Mouse (Mus musculus) v-Abl transformed pro-B cells (cell line): Measurements from ENCODE around the gene Cachd1.

ENCODE experiments used
- in situ Hi-C, 2 experiments: fragments of 400-800 bp; cut with MboI; formaldehyde crosslinking; loops; one replicate each; pipeline ENCODE4 v1.15.1; 2025; ENCODE audit not compliant: unreplicated experiment in 2 of 2

The Cachd1 gene

GRCm38 (mm10) chr4:100863861-100864428 is 87.5 kb downstream of the Cachd1 start:
- in situ Hi-C loops = no loop called here

GRCm38 (mm10) chr4:100865423-100865822 is 88.9 kb downstream of the Cachd1 start:
- in situ Hi-C loops = no loop called here

GRCm38 (mm10) chr4:100865962-100866703 is 89.7 kb downstream of the Cachd1 start:
- in situ Hi-C loops = no loop called here

- in situ Hi-C loops = no loop called here
Measured at GRCm38 (mm10) chr4:100877351-100877750, 100.9 kb downstream of the Cachd1 start.

- in situ Hi-C loops = no loop called here
Measured at GRCm38 (mm10) chr4:100879414-100879813, 102.9 kb downstream of the Cachd1 start.

- in situ Hi-C loops = no loop called here
Measured at GRCm38 (mm10) chr4:100880075-100880474, 103.6 kb downstream of the Cachd1 start.

- in situ Hi-C loops = no loop called here
Measured at GRCm38 (mm10) chr4:100885793-100886742, 109.6 kb downstream of the Cachd1 start.

- in situ Hi-C loops = no loop called here
Measured at GRCm38 (mm10) chr4:100886743-100887416, 110.4 kb downstream of the Cachd1 start.

GRCm38 (mm10) chr4:100890106-100890970 is 113.9 kb downstream of the Cachd1 start:
- in situ Hi-C loops = no loop called here

- in situ Hi-C loops = no loop called here
Measured at GRCm38 (mm10) chr4:100893739-100894138, 117.3 kb downstream of the Cachd1 start.

- in situ Hi-C loops = no loop called here
Measured at GRCm38 (mm10) chr4:100894142-100894541, 117.7 kb downstream of the Cachd1 start.

- in situ Hi-C loops = no loop called here
Measured at GRCm38 (mm10) chr4:100896260-100897010, 120.0 kb downstream of the Cachd1 start.

GRCm38 (mm10) chr4:100897943-100898342 is 121.5 kb downstream of the Cachd1 start:
- in situ Hi-C loops = no loop called here

- in situ Hi-C loops = no loop called here
Measured at GRCm38 (mm10) chr4:100909694-100910340, 133.3 kb downstream of the Cachd1 start.

GRCm38 (mm10) chr4:100910605-100911330 is 134.3 kb downstream of the Cachd1 start:
- in situ Hi-C loops = no loop called here

- in situ Hi-C loops = no loop called here
Measured at GRCm38 (mm10) chr4:100911658-100912057, 135.2 kb downstream of the Cachd1 start.

- in situ Hi-C loops = no loop called here
Measured at GRCm38 (mm10) chr4:100913666-100914065, 137.2 kb downstream of the Cachd1 start.

- in situ Hi-C loops = no loop called here
Measured at GRCm38 (mm10) chr4:100914532-100914931, 138.1 kb downstream of the Cachd1 start.
